Mouse (Mus musculus) c-Kit-positive CD71-negative TER-119-negative erythroid progenitor cells, embryonic 14.5 days (primary cell): ENCODE data around the gene Gm5485.
A peak's percentile ranks its signal among the peaks of the same experiment; 100 is the strongest.

Experiments used
- DNase-seq: peaks from one replicate; pipeline ENCODE4 v3.0.0-alpha.2; 2013; ENCODE audit warnings: low read depth

Gene Gm5485

GRCm38 (mm10) chr16:48412246-48412645 is at the start of gene Gm5485:
TSS of gene Gm5485 (minus strand) at chr16:48412416.
- no peak for DNase-seq

DNA sequence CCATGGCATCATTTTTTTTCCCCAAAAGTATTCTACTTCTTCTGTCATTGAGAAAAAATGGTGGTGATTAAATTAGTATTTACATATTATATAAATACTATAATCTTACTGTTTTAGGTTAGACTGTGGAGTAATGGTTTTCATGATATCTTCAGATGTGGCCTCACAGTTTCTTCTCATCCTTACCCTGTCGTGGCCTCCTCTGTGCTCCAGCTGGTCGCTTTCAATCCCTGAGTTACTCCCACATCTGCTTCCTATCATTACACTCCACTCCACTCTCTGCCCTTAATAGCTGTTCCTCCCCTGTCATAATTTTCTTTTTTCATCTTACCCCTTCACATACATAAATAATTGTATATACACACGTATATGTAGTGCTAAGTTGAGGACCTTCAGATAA is 41.0 kb upstream of the Gm5485 start:
- no peak for DNase-seq

- no peak for DNase-seq
Observed at GRCm38 (mm10) chr16:48446161-48446925, 34.1 kb upstream of the Gm5485 start.

DNA sequence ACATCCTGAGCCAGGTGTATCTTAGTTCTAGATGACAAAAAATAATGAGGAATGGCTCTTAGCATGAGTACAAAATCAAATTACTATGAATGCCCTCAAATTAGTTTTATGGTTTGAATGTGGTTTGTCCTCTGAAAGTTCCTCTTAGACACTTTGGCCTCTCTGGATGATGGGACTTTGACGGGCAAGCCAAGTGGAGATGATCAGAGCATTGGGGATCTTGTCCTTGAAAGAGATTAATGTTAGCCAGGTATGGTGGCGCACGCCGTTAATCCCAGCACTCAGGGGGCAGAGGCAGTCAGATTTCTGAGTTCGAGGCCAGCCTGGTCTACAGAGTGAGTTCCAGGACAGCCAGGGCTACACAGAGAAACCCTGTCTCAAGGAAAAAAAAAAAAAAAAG is 32.4 kb upstream of the Gm5485 start:
- no peak for DNase-seq

- DNase-seq, result no peak
Observed at GRCm38 (mm10) chr16:48437476-48437875, 25.3 kb upstream of the Gm5485 start.

DNA sequence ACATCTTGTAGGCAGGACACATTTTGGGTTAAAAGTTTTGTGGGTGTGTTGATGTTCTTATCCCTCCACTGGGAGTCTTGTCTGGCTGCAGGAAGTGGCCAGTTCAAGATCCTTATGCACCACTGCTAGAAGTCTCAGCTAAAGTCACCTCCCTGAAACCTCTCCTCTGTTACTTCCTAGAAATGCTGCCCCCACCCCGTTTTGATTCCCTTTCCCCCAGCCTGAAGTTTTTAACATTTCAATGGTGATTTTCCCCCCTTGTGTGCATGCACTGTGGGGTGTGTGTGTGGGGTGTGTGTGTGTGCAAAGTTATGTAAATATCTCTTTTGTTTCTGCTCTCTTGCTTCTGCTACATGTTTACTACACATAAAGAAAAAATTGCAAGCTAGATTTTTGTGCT is 23.2 kb upstream of the Gm5485 start:
- DNase-seq, result no peak

GRCm38 (mm10) chr16:48431027-48431426 is 18.8 kb upstream of the Gm5485 start, which contains the start of gene Morc1:
TSS of gene Morc1 (plus strand) at chr16:48431237.
- DNase-seq, result no peak

GRCm38 (mm10) chr16:48429427-48429826 is 17.2 kb upstream of the Gm5485 start:
- DNase-seq, result no peak

DNA sequence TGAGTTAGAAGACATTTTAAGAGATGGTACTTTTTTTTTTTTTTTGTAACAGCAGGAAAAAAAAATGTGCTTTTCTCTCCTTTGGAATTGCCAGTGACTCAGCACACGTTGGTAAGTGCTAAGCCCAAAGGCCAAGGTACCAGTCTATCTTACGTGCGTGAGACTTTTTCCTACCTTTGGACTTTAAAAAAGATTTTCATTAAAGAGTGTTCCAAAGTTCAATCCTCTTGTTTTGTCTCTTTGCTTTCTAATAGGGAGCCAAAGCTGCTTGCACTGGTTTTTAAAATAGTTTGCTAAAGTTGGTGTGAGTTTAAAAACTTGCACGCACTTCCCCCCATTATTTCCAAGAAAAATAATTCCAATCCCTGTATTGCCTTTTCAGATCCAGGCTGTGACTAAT is 11.9 kb upstream of the Gm5485 start:
- DNase-seq, result no peak

DNA sequence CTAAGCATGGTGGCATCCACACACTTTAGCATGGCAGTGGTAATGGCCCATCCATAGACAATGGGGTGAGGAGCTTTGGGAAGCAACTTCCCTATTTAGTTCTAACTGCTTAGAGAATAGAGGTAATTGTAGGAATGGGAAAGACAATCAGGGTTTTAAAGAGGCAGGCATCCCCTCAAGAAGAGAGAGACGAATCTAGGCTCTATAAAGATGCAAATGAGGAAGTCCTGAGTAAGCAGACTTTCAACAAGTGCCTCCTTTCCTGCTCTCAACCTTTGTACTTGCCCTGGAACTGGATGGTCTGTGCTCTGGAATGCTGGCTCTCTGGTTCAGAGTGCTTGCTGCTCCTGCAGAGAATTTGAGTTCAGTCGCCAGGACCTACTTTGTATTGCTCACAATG is 10.3 kb upstream of the Gm5485 start:
- DNase-seq, result no peak

GRCm38 (mm10) chr16:48419035-48419434 is 6.8 kb upstream of the Gm5485 start:
- DNase-seq, result no peak

DNA sequence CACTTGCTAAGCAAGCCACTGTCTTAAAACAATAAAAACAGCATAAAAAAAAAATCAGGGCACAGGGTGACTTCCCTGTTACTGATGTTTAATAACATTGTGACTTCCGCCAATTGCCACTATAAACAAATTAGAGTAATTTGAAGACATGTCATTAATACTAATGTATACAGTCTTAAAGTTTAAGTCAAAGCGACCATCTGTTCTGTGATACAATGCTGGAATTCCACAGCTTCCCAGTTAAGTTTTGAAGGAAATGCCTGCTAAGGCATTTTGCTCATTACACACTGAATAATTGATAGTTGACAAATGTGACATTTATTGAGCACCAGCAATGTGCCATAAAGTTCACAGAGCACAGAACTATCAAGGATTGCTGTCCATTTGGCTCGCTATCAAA is 6.3 kb upstream of the Gm5485 start:
- DNase-seq, result no peak

DNA sequence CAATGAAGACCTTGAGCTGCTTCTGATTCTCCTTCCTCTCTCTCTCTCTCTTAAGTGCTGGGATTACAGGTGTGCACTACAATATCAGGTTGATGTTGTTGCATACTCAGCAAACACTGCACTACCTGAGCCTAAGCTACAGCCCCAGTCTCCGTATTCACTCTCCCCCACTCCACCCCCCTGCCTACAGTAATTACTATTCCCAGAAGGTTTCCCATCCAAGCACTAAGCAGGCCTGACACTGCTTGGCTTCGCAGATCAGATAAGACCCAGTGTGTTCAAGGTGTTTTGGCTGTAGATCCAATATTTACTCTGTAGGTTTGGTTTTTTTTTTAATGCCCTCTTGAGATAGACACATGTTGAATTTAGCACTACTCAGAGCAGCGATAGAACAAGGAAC is 2.1 kb downstream of the Gm5485 start:
- no peak for DNase-seq

DNA sequence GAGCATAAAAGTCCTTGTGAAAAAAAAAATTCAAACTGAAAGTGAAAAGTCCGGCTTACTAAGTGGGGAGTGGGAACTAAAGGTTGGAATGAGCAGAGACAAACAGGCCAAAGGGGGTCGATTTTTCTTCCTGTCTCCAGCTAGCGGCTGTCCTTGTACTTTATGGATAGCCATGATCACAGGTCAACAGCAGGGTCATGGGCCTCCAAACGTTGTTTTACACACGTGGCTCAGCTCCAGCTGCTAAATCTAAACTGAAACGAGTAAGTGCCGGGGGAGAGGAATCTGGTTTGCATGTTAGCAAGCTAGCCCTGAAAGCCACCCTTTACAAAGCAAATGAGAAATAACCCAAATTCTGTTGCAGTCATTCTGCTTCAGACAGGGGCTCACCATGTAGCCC is 2.6 kb downstream of the Gm5485 start:
- no peak for DNase-seq

- no peak for DNase-seq
Observed at GRCm38 (mm10) chr16:48405674-48406403, 6.4 kb downstream of the Gm5485 start.

- no peak for DNase-seq
Observed at GRCm38 (mm10) chr16:48404009-48404408, 8.2 kb downstream of the Gm5485 start.

DNA sequence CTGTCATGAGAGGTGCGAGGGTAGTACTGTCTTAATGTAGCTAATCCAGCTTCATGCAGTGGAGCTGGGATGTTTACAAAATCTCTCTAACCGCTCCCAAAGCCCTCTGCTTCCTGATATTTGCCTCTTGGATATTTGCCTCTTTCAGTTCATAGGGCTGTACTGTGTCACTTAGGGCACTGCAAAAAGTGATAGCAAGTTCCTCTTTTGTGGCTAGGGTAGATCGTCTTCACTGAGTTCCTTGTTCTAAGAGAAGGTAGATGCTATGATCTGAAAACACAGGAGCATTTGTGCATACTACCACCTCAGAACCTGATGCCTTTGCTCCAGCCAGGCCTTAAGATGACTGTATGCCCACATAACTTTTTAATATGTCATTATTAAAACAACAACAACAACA is 8.8 kb downstream of the Gm5485 start:
- DNase-seq, result peak; percentile 7

DNA sequence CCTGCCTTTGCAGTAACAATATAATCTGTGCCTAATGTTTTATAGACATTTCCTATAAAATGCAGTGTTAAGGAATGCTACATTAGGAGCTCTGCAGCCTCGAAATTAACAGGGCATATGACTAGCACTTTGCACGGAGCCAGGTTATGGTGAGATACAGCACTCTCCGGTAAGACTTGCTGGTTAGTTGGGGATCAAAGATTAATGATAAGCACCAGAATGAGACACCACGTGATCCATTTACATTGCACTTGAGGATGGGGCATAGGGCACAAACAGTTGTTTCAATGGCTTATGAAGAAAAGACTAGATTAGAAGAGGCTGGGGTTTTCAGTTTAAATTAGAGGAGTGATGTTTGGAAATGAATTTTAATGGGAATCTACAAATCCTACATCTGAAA is 9.3 kb downstream of the Gm5485 start:
- DNase-seq, result no peak

GRCm38 (mm10) chr16:48395278-48395677 is 16.9 kb downstream of the Gm5485 start:
- DNase-seq, result no peak

DNA sequence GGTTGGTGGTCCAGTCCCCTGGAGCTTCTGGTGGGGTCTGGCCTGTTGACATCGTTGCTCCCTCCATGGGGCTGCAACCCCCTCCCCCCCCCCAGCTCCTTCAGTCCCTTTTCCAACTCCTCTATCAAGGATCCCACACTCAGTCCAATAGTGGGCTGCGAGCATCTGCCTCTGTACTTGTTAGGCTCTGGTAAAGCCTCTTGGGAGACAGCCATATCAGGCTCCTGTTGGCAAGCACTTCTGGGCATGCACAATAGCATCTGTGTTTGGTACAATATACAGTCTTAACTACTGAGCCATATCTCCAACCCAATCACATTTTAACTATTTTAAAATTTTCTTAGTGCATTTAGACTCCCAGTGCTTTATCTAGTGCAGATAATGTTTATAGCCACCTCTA is 25.2 kb downstream of the Gm5485 start:
- DNase-seq, result no peak

DNA sequence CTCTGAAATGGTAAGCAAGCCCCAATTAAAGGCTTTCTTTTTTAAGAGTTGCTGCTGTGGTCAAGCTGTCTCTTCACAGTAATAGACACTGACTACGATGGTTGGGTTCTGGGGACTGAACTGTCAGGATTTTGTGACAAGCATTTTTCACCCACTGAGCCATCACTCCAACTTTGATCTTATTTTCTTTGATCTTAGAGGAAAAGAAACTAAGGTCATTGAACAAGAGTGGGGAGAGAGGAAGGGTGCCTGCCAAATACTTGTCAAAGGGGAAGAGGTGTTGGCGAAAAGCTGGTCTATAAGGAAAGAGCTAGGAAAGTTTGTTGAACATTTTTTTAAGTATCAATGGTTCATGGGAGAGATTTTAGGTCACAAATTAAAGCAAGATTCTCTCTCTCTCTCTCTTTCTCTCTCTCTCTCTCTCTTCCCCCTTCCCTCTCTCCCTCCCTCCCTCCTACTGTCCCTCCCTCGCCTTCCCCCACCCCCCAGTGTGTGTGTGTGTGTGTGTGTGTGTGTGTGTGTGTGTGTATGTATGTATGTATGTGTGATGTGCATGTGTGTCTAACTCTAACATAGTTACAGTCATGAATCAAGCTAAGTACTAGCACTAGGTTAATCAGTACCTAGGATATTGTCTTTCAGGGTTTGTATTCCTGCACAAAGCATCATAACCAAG is 28.5 kb downstream of the Gm5485 start:
- DNase-seq, result no peak

DNA sequence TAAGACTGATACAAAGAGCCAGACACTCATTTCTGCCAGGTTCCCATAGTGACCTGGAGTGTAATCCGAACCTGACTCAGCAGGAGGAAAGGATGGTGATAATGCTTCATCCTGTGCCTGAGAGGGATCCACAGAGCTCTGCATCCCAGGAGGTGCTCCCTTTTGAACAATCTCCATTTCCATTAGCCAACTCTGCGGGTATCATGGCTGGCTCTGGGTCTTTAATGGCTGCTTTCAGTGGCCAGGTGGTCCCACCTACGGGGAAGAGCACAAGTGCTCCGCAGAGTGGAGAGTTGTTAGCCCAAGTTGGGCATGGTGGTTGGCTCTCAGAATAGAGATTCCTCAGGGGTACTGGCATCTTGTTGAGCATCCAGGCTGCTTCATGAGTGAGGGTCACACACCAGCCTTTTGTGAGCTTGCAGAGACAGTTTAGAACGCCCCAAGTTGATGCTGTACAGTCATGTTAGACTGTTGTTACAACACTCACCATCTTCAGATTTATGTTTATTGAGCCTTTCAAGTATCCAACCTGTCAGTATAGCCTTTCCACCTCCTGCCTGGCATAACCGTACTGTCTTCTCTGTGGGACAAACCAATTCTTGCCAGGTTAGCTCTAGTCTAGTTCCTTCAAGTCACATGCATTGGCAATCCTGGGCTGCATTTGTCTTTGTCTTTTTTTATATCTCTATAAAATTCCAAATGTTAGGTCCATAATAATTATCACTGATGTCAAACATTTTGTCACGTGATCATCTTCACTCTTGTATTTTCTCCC is 38.3 kb downstream of the Gm5485 start:
- DNase-seq, result no peak
